Mouse (Mus musculus) olfactory bulb, adult 2 months (tissue): Measurements from ENCODE around the gene Ndrg3.

Source experiments
- CTCF ChIP-seq: fragments of 200-500 bp; IDR thresholded peaks from 2 replicates; pipeline ENCODE4 v1.5.1; 2012; ENCODE audit warnings: low read depth, mild to moderate bottlenecking, low read length, moderate library complexity; ENCODE audit not compliant: insufficient read depth
- POLR2A ChIP-seq: fragments of 200-500 bp; IDR thresholded peaks from 2 replicates; pipeline ENCODE4 v1.6.1; 2012; ENCODE audit warnings: mild to moderate bottlenecking, low read depth, low read length, moderate library complexity; ENCODE audit not compliant: insufficient read depth

- TF ChIP-seq CTCF (no peak), POLR2A (no peak)
These were observed 29.3 kb upstream of the Ndrg3 start for GRCm38 (mm10) chr2:157021156-157021555.
